Mouse (Mus musculus) neural tube, embryonic 15.5 days (tissue): ENCODE results near the gene Lgalsl. TPM values are rescaled to one million over a fixed set of nuclear protein-coding genes. Genes with fewer than 3 reads are reported as not detected.
A peak's percentile ranks its signal among the peaks of the same experiment; 100 is the strongest.

Experiments used
- ATAC-seq: fragments of 200-750 bp; cut with Nextera tagmentation; 2 replicates; pipeline ENCODE4 v1.8.0; 2017; ENCODE audit warnings: mild to moderate bottlenecking, moderate TSS enrichment, moderate library complexity; ENCODE audit not compliant: low FRiP score
- H3K27ac ChIP-seq: fragments of 300-500 bp; sonication (generic); replicated peaks from 2 replicates; pipeline ENCODE4 v1.5.1; 2015; ENCODE audit warnings: mild to moderate bottlenecking, inconsistent platforms
- H3K27me3 ChIP-seq: fragments of 300-500 bp; sonication (generic); replicated peaks from 2 replicates; pipeline ENCODE4 v1.6.1; 2015; ENCODE audit warnings: inconsistent platforms
- H3K36me3 ChIP-seq: fragments of 300-500 bp; sonication (generic); 2 replicates; pipeline ENCODE4 v1.6.1; 2015; ENCODE audit warnings: inconsistent platforms
- H3K4me1 ChIP-seq: fragments of 300-500 bp; sonication (generic); 2 replicates; pipeline ENCODE4 v1.6.1; 2015; ENCODE audit warnings: inconsistent platforms
- H3K4me2 ChIP-seq: fragments of 300-500 bp; sonication (generic); 2 replicates; pipeline ENCODE4 v1.6.1; 2015; ENCODE audit warnings: inconsistent platforms, mild to moderate bottlenecking, moderate library complexity
- H3K4me3 ChIP-seq: fragments of 300-500 bp; sonication (generic); replicated peaks from 2 replicates; pipeline ENCODE4 v1.5.1; 2015; ENCODE audit warnings: mild to moderate bottlenecking, inconsistent platforms
- H3K9ac ChIP-seq: fragments of 300-500 bp; sonication (generic); replicated peaks from 2 replicates; pipeline ENCODE4 v1.6.1; 2015; ENCODE audit warnings: mild to moderate bottlenecking, inconsistent platforms
- H3K9me3 ChIP-seq: fragments of 300-500 bp; sonication (generic); replicated peaks from 2 replicates; pipeline ENCODE4 v1.6.1; 2016; ENCODE audit warnings: inconsistent platforms
- WGBS: fragments of 180-500 bp; shearing (Covaris S2); methylation state at CpG from one replicate; pipeline ENCODE4 v1.1.7; 2015; ENCODE audit warnings: mixed read lengths; 5-methylcytosine and 5-hydroxymethylcytosine counted together
- polyA plus RNA-seq: library from polyadenylated mRNA; unstranded; fragments of >200 nt; fragmentation: Nextera tagmentation; extraction: Ambion mirVana; gene quantifications from 2 replicates; pipeline ENCODE4 v1.2.1, GENCODE M21; 2015

The Lgalsl gene
- polyA plus RNA-seq, 1 experiment from 2014 or later = 70.5 TPM

- Histone ChIP-seq H3K36me3 (no peaks in the 10 kb centered on the region), H3K4me1 (0 out of 2 replicates have a peak, but pooled peaks cover 2% of the 10 kb centered on the region), H3K9ac (no peak overlapping the region), H3K4me3 (no peak overlapping the region), H3K4me2 (0 out of 2 replicates have a peak overlapping the region, but pooled peaks have one; percentile 19), H3K9me3 (0 out of 2 replicates have a peak, but pooled peaks cover 4% of the 10 kb centered on the region), H3K27ac (no peak overlapping the region), H3K27me3 (no peaks in the 10 kb centered on the region)
- 32% methylated on average over 10 of the region's 10 CpGs for WGBS
- peak; percentile 94 for ATAC-seq
Measured at GRCm38 (mm10) chr11:20794196-20794912, 36.5 kb downstream of the Lgalsl start.

DNA sequence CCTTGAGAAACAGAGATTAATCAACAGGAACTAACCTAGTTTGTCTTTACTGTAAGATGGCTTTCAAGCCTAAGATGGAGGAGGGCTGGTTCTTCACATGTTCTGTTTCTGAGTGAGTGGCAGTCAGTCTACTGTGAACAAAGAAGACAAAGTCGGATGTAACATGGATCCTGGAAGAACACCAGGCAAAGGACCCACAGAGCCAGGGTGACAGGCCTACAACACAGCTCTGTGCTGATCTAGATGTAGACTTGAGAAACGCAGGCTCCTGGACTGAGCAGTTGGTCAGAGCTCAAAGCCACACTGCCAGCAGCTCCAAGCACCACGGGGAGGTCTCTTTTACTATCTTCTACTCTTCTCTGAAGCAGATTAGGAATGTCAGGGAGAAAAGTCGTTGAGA, 37.2 kb downstream of the Lgalsl start:
- no peak overlapping the region for H3K27ac ChIP-seq
- H3K4me3 ChIP-seq = no peak overlapping the region
- ATAC-seq = no peak
- 0 out of 2 replicates have a peak, but pooled peaks cover 2% of the 10 kb centered on the region for H3K4me1 ChIP-seq
- 58% methylated on average over 4 of the region's 4 CpGs for WGBS
- no peaks in the 10 kb centered on the region for H3K27me3 ChIP-seq
- H3K36me3 ChIP-seq = no peaks in the 10 kb centered on the region
- no peak overlapping the region for H3K9ac ChIP-seq
- H3K9me3 ChIP-seq = 0 out of 2 replicates have a peak, but pooled peaks cover 4% of the 10 kb centered on the region
- H3K4me2 ChIP-seq = no peak overlapping the region

- no peak overlapping the region for H3K9ac ChIP-seq
- no peak overlapping the region for H3K27ac ChIP-seq
- 0 out of 2 replicates have a peak, but pooled peaks cover 2% of the 10 kb centered on the region for H3K4me1 ChIP-seq
- no peaks in the 10 kb centered on the region for H3K36me3 ChIP-seq
- WGBS = 89% methylated on average over 3 of the region's 3 CpGs
- H3K9me3 ChIP-seq = no peaks in the 10 kb centered on the region
- no peaks in the 10 kb centered on the region for H3K27me3 ChIP-seq
- ATAC-seq = no peak
- no peak overlapping the region for H3K4me2 ChIP-seq
- no peak overlapping the region for H3K4me3 ChIP-seq
Measured at GRCm38 (mm10) chr11:20792667-20793066, 38.2 kb downstream of the Lgalsl start.

DNA sequence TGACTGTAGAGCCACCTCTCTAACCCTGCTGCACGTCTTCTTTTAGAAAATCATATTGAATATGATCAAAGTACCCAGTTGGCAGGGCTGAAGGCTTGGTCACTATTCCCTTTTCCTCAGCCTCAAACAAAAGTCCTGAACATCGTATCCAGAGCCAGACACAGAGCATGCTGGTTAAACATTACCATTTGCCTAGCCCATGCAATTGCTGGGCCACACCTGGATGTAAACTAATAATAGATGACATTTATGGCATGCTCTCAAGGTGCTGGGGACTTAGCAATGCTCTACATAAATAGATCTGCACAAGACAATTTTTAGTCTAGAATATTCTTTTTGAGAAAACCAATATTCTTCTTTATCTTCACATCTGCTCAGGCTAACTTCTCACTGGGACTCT, 39.5 kb downstream of the Lgalsl start:
- ATAC-seq = no peak
- Histone ChIP-seq H3K27me3 (no peaks in the 10 kb centered on the region), H3K9ac (no peak overlapping the region), H3K9me3 (no peaks in the 10 kb centered on the region), H3K27ac (no peak overlapping the region), H3K4me2 (no peak overlapping the region), H3K36me3 (no peaks in the 10 kb centered on the region), H3K4me3 (no peak overlapping the region), H3K4me1 (0 out of 2 replicates have a peak, but pooled peaks cover 2% of the 10 kb centered on the region)
- WGBS = 71% methylated on average over 2 of the region's 2 CpGs

DNA sequence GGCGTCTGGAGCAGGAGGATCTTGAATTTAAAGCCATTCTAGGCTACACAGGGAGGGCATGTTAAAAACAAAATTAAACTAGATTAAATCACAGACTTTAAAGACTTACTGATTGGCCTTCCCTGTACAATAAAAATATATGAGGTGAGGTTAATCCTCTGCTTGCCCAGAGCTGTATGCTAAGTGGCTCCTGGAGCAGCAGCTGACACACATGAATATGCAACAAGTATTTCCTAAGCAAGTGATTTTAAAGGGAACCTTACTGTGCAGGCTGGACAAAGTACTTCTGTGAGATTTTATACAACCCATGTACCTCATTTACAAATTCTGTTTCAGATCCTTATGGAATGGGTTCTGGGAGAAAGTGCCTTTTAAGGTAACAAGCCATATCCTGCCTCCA, 41.8 kb downstream of the Lgalsl start:
- Histone ChIP-seq H3K9ac (no peak overlapping the region), H3K4me3 (no peak overlapping the region), H3K4me1 (no peaks in the 10 kb centered on the region), H3K27ac (no peak overlapping the region), H3K27me3 (no peaks in the 10 kb centered on the region), H3K36me3 (no peaks in the 10 kb centered on the region), H3K4me2 (no peak overlapping the region), H3K9me3 (0 out of 2 replicates have a peak, but pooled peaks cover 4% of the 10 kb centered on the region)
- WGBS = 39% methylated on average over 1 of the region's 1 CpGs
- ATAC-seq = no peak

DNA sequence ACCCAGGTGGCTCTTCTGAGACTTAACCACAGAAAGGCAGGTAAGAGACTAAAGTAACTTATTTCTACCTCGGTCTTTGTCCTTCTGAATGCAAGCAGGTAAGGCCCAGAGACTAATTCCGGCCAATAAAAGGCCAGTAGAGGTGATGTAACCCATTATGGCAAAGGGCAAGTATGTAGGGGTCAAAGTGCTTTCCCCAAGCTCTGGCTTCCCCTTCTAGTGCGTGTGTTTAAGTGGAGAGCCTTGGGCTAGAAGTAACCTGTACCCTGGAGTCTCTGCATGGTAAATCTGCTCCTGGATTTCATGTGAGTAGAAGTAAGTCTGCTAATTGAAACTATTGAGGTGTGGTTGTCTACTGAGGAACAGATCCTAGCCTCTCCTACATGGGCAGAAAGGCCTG, 42.8 kb downstream of the Lgalsl start:
- Histone ChIP-seq H3K27me3 (no peaks in the 10 kb centered on the region), H3K4me3 (no peak overlapping the region), H3K4me1 (no peaks in the 10 kb centered on the region), H3K36me3 (no peaks in the 10 kb centered on the region), H3K9me3 (0 out of 2 replicates have a peak, but pooled peaks cover 4% of the 10 kb centered on the region), H3K4me2 (no peak overlapping the region), H3K9ac (no peak overlapping the region), H3K27ac (no peak overlapping the region)
- WGBS = 84% methylated on average over 3 of the region's 3 CpGs
- ATAC-seq = no peak

GRCm38 (mm10) chr11:20786191-20786590, 44.7 kb downstream of the Lgalsl start:
- ATAC-seq = no peak
- Histone ChIP-seq H3K4me1 (no peaks in the 10 kb centered on the region), H3K36me3 (no peaks in the 10 kb centered on the region), H3K4me3 (no peak overlapping the region), H3K9ac (no peak overlapping the region), H3K9me3 (0 out of 2 replicates have a peak, but pooled peaks cover 4% of the 10 kb centered on the region), H3K27me3 (no peaks in the 10 kb centered on the region), H3K27ac (no peak overlapping the region), H3K4me2 (no peak overlapping the region)
- WGBS = 74% methylated on average over 2 of the region's 2 CpGs

- ATAC-seq = no peak
- Histone ChIP-seq H3K27me3 (no peaks in the 10 kb centered on the region), H3K4me2 (no peak overlapping the region), H3K27ac (no peak overlapping the region), H3K4me3 (no peak overlapping the region), H3K36me3 (no peaks in the 10 kb centered on the region), H3K4me1 (no peaks in the 10 kb centered on the region), H3K9me3 (0 out of 2 replicates have a peak, but pooled peaks cover 4% of the 10 kb centered on the region), H3K9ac (no peak overlapping the region)
- WGBS = 75% methylated on average over 1 of the region's 1 CpGs
Measured at GRCm38 (mm10) chr11:20785186-20785585, 45.7 kb downstream of the Lgalsl start.

DNA sequence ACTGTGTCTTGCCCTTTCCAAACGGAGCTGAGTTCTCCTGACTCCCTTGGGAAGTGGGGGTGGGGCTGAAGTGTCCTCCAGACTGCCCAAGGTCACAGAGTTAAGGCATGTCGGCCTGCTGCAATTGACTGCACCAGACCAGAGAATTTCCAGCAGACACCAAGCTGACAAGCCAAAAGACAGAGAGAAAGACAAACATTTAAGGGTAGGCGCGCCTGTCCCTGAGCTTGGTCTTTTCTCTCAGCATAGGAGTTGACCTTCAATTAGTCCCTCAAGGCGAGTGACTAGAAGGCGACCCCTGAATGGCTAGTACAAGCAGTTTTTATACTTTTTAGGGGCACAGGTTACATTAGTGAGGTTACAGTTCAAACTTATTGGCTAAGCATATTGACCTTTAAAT, 46.1 kb downstream of the Lgalsl start:
- Histone ChIP-seq H3K9me3 (0 out of 2 replicates have a peak, but pooled peaks cover 4% of the 10 kb centered on the region), H3K27me3 (no peaks in the 10 kb centered on the region), H3K9ac (no peak overlapping the region), H3K27ac (no peak overlapping the region), H3K4me2 (no peak overlapping the region), H3K4me1 (no peaks in the 10 kb centered on the region), H3K4me3 (no peak overlapping the region), H3K36me3 (no peaks in the 10 kb centered on the region)
- no peak for ATAC-seq
- 90% methylated on average over 6 of the region's 6 CpGs for WGBS

DNA sequence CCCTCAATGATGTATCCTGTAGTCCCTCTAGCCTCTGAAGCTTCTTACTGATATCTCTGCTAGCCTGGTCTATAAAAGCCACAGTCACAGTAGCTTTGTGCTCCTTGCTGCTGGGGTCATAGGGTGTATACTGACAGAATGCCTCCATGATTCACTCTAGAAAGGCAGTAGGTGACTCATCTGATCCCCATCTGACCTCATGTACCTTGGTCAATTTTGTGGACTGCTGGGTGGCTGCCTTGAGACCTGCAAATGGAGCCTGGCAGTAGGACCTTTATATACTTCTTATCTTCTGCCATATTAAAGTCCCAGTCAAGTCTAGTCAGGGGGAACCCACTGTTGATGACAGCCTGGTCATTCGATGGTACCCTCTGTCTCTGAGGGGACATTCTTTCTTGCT, 47.4 kb downstream of the Lgalsl start:
- 0 out of 2 replicates have a peak, but pooled peaks cover 4% of the 10 kb centered on the region for H3K9me3 ChIP-seq
- no peak overlapping the region for H3K4me2 ChIP-seq
- 97% methylated on average over 1 of the region's 1 CpGs for WGBS
- H3K4me3 ChIP-seq = no peak overlapping the region
- H3K9ac ChIP-seq = no peak overlapping the region
- no peaks in the 10 kb centered on the region for H3K36me3 ChIP-seq
- no peak overlapping the region for H3K27ac ChIP-seq
- ATAC-seq = no peak
- no peaks in the 10 kb centered on the region for H3K4me1 ChIP-seq
- no peaks in the 10 kb centered on the region for H3K27me3 ChIP-seq

DNA sequence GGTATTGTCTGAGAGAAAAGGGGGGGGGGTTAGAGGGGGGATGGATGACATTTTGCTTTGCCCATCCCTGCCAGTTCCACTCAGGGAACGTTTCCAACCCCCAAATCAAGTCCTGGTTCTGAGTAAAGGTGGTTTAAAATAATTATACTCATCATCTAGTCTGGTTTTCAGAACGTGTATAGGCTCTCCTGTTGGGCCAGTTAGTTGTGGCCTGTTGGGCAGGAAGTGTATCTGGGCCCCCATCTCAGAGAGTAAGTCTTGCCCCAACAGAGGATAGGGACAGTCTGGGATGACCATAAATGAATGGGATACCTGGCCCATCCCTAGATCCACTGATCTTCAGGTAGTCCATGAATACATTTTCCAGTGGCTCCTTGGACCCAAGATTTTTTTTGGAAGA, 48.2 kb downstream of the Lgalsl start:
- no peak for ATAC-seq
- Histone ChIP-seq H3K4me2 (no peak overlapping the region), H3K4me3 (no peak overlapping the region), H3K36me3 (no peaks in the 10 kb centered on the region), H3K27me3 (no peaks in the 10 kb centered on the region), H3K9me3 (0 out of 2 replicates have a peak, but pooled peaks cover 4% of the 10 kb centered on the region), H3K9ac (no peak overlapping the region), H3K4me1 (no peaks in the 10 kb centered on the region), H3K27ac (no peak overlapping the region)
- 70% methylated on average over 2 of the region's 2 CpGs for WGBS

GRCm38 (mm10) chr11:20780312-20780711, 50.5 kb downstream of the Lgalsl start:
- Histone ChIP-seq H3K27ac (no peak overlapping the region), H3K36me3 (no peaks in the 10 kb centered on the region), H3K9me3 (0 out of 2 replicates have a peak, but pooled peaks cover 4% of the 10 kb centered on the region), H3K4me3 (no peak overlapping the region), H3K9ac (no peak overlapping the region), H3K4me1 (no peaks in the 10 kb centered on the region), H3K4me2 (no peak overlapping the region), H3K27me3 (no peaks in the 10 kb centered on the region)
- no peak for ATAC-seq
- 91% methylated on average over 4 of the region's 4 CpGs for WGBS
